Mouse (Mus musculus) hindbrain, embryonic 11.5 days (tissue): Measurements from ENCODE around the gene Ttf2. TPM values are rescaled to one million over a fixed set of nuclear protein-coding genes. Genes with fewer than 3 reads are reported as not detected.

Experiments used
- ATAC-seq: fragments of 200-750 bp; cut with Nextera tagmentation; 2 replicates; pipeline ENCODE4 v1.8.0; 2017; ENCODE audit warnings: mild to moderate bottlenecking, moderate TSS enrichment, moderate library complexity; ENCODE audit not compliant: low FRiP score
- DNase-seq: peaks from one replicate; pipeline ENCODE4 v3.0.0-alpha.2; 2015; ENCODE audit warnings: low spot score
- H3K27ac ChIP-seq: fragments of 300-500 bp; sonication (generic); 2 replicates; pipeline ENCODE4 v1.5.1; 2014; ENCODE audit warnings: mild to moderate bottlenecking, low read depth, low read length
- H3K27me3 ChIP-seq: fragments of 300-500 bp; sonication (generic); 2 replicates; pipeline ENCODE4 v1.6.1; 2014; ENCODE audit warnings: mild to moderate bottlenecking, low read length, moderate library complexity, mixed read lengths; ENCODE audit not compliant: control insufficient read depth, insufficient read depth
- H3K36me3 ChIP-seq: fragments of 300-500 bp; sonication (generic); 2 replicates; pipeline ENCODE4 v1.6.1; 2014; ENCODE audit warnings: mild to moderate bottlenecking, low read length, moderate library complexity, mixed read lengths; ENCODE audit not compliant: control insufficient read depth, insufficient read depth
- H3K4me1 ChIP-seq: fragments of 300-500 bp; sonication (generic); replicated peaks from 2 replicates; pipeline ENCODE4 v1.6.1; 2014; ENCODE audit warnings: low read length, mixed read lengths; ENCODE audit not compliant: control insufficient read depth, insufficient read depth
- H3K4me2 ChIP-seq: fragments of 300-500 bp; sonication (generic); replicated peaks from 2 replicates; pipeline ENCODE4 v1.6.1; 2014; ENCODE audit warnings: mild to moderate bottlenecking, low read depth, low read length
- H3K4me3 ChIP-seq: fragments of 300-500 bp; sonication (generic); 2 replicates; pipeline ENCODE4 v1.5.1; 2014; ENCODE audit warnings: low read depth, low read length
- H3K9ac ChIP-seq: fragments of 300-500 bp; sonication (generic); 2 replicates; pipeline ENCODE4 v1.6.1; 2014; ENCODE audit warnings: low read depth, low read length
- H3K9me3 ChIP-seq: fragments of 300-500 bp; sonication (generic); 2 replicates; pipeline ENCODE4 v1.6.1; 2016; ENCODE audit warnings: low read length; ENCODE audit not compliant: control insufficient read depth
- WGBS: fragments of 180-500 bp; shearing (Covaris S2); extraction: QIAGEN DNeasy Blood & Tissue Kit; methylation state at CpG from one replicate; pipeline ENCODE4 v1.1.7; 2014; 5-methylcytosine and 5-hydroxymethylcytosine counted together
- polyA plus RNA-seq: library from polyadenylated mRNA; unstranded; fragments of >200 nt; fragmentation: Nextera tagmentation; extraction: Ambion mirVana; gene quantifications from 2 replicates; pipeline ENCODE4 v1.2.1, GENCODE M21; 2014

The Ttf2 gene
- polyA plus RNA-seq, 1 experiment from 2014 or later = 19.5 TPM

DNA sequence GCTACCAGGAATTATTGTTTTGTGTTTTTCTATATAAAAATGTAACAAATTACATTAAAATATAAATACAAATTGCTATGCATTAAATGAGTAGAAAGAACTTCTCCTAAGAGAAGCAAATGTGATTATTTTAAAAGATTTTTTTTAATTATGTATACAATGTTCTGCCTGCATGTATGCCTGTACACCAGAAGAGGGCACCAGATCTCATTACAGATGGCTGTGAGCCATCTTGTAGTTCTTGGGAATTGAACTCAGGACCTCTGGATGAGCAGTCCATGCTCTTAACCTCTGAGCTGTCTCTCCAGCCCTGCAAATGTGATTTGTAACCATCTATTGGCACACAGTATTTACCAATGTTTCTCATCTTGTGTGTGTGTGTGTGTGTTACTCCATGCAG lies 14.8 kb downstream of the Ttf2 start:
- Histone ChIP-seq H3K9me3 (no peaks in the 10 kb centered on the region), H3K4me3 (no peak overlapping the region), H3K27ac (no peak overlapping the region), H3K4me1 (no peaks in the 10 kb centered on the region), H3K9ac (no peak overlapping the region), H3K36me3 (no peaks in the 10 kb centered on the region), H3K4me2 (no peak overlapping the region), H3K27me3 (no peaks in the 10 kb centered on the region)
- ATAC-seq (no peak), DNase-seq (no peak)

DNA sequence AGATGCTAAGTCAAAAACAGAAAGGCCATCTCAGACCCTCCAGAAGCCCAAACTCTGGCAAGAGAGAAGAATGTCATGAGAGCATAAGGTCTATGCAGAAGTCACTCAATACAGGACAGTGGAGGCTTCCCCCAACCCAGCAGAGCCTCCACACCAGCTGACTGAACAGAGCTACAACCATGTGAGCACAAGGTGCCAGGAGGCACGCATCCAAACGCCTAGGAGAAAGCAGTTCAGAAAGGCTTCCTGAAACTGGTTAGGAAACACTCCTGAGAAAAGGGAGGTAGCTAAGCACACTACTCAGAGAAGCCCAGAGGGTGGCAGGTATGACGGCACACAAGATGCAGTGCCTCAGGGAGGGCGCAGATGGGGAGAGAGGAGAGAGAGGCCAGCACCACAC lies 17.9 kb downstream of the Ttf2 start:
- Histone ChIP-seq H3K4me1 (no peaks in the 10 kb centered on the region), H3K9me3 (no peaks in the 10 kb centered on the region), H3K27me3 (no peaks in the 10 kb centered on the region), H3K4me3 (no peak overlapping the region), H3K9ac (no peak overlapping the region), H3K36me3 (no peaks in the 10 kb centered on the region), H3K4me2 (no peak overlapping the region), H3K27ac (no peak overlapping the region)
- DNase-seq (no peak), ATAC-seq (no peak)
- WGBS = 96% methylated on average over 4 of the region's 4 CpGs

- Histone ChIP-seq H3K4me2 (no peak overlapping the region), H3K27me3 (no peaks in the 10 kb centered on the region), H3K9me3 (no peaks in the 10 kb centered on the region), H3K36me3 (no peaks in the 10 kb centered on the region), H3K9ac (no peak overlapping the region), H3K4me1 (no peaks in the 10 kb centered on the region), H3K4me3 (no peak overlapping the region), H3K27ac (no peak overlapping the region)
- 94% methylated on average over 8 of the region's 8 CpGs for WGBS
- ATAC-seq (no peak), DNase-seq (no peak)
These were observed 22.2 kb downstream of the Ttf2 start for GRCm38 (mm10) chr3:100947286-100947685.

- no peak for DNase-seq
These were observed 28.9 kb downstream of the Ttf2 start for GRCm38 (mm10) chr3:100940496-100941037.

DNA sequence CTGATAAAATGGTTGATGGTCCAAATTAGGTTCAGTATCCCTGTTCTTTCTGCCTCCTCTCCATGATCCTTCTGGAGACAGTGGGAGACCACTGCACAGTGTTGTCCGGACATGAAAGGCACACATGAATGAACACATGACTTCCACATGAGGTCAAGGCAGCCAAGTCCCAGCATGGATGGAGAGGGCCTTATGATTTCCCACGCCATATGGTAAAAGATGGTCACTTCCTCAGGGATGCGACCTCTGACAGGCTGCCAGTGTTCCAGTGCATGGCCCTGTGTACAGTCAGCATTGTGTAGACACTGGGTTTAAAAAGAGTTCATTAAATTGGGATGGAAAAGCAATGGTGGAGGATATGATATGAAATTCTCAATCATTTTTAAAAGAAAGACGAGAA lies 31.3 kb downstream of the Ttf2 start:
- H3K4me2 ChIP-seq = no peak overlapping the region
- WGBS = 89% methylated on average over 4 of the region's 4 CpGs
- no peak overlapping the region for H3K9ac ChIP-seq
- H3K36me3 ChIP-seq = 0 out of 2 replicates have a peak, but pooled peaks cover 2% of the 10 kb centered on the region
- H3K9me3 ChIP-seq = no peaks in the 10 kb centered on the region
- no peak overlapping the region for H3K4me3 ChIP-seq
- DNase-seq (no peak), ATAC-seq (no peak)
- H3K27me3 ChIP-seq = no peaks in the 10 kb centered on the region
- no peak overlapping the region for H3K27ac ChIP-seq
- no peaks in the 10 kb centered on the region for H3K4me1 ChIP-seq

More at GRCm38 (mm10) chr3:100940496-100941037, 28.9 kb downstream of the Ttf2 start:
- Histone ChIP-seq H3K36me3 (0 out of 2 replicates have a peak, but pooled peaks cover 2% of the 10 kb centered on the region), H3K4me2 (no peak overlapping the region), H3K27me3 (no peaks in the 10 kb centered on the region), H3K4me3 (no peak overlapping the region), H3K4me1 (no peaks in the 10 kb centered on the region), H3K27ac (no peak overlapping the region), H3K9ac (no peak overlapping the region), H3K9me3 (no peaks in the 10 kb centered on the region)
- WGBS = 91% methylated on average over 4 of the region's 4 CpGs
- ATAC-seq = no peak

- DNase-seq (no peak), ATAC-seq (no peak)
- Histone ChIP-seq H3K4me1 (no peaks in the 10 kb centered on the region), H3K36me3 (0 out of 2 replicates have a peak, but pooled peaks cover 2% of the 10 kb centered on the region), H3K9ac (no peak overlapping the region), H3K9me3 (no peaks in the 10 kb centered on the region), H3K4me2 (no peak overlapping the region), H3K4me3 (no peak overlapping the region), H3K27ac (no peak overlapping the region), H3K27me3 (no peaks in the 10 kb centered on the region)
- WGBS = 95% methylated on average over 6 of the region's 6 CpGs
These were observed 33.3 kb downstream of the Ttf2 start for GRCm38 (mm10) chr3:100936201-100936600.

DNA sequence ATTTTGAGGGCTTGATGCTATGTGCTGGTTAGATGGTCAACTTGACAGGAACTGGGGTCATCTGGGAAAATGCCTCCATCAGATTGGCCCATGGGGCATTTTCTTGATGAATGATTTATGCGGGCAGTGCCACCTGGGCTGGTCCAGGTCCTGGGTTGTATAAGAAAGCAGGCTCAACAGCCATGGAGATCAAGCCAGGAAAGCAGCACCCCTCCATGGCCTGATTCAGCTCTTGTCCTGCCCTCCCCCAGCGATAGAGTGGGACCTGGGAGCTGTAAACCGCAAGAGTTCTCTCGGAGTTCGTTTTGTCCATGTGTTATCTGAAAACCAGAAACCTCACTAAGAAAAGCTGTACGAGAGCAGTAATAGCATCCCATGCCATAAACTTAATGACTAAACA lies 33.9 kb downstream of the Ttf2 start:
- Histone ChIP-seq H3K9ac (no peak overlapping the region), H3K27me3 (no peaks in the 10 kb centered on the region), H3K4me2 (no peak overlapping the region), H3K4me1 (no peaks in the 10 kb centered on the region), H3K4me3 (no peak overlapping the region), H3K27ac (no peak overlapping the region), H3K36me3 (0 out of 2 replicates have a peak, but pooled peaks cover 2% of the 10 kb centered on the region), H3K9me3 (no peaks in the 10 kb centered on the region)
- DNase-seq (no peak), ATAC-seq (no peak)
- 94% methylated on average over 6 of the region's 6 CpGs for WGBS

- Histone ChIP-seq H3K4me2 (no peak overlapping the region), H3K36me3 (no peaks in the 10 kb centered on the region), H3K4me1 (no peaks in the 10 kb centered on the region), H3K9me3 (no peaks in the 10 kb centered on the region), H3K27ac (no peak overlapping the region), H3K27me3 (no peaks in the 10 kb centered on the region), H3K4me3 (no peak overlapping the region), H3K9ac (no peak overlapping the region)
- WGBS = 74% methylated on average over 11 of the region's 11 CpGs
- no peak for ATAC-seq
- DNase-seq = peak; percentile 20
These were observed 37.2 kb downstream of the Ttf2 start for GRCm38 (mm10) chr3:100932077-100932944.
